Mouse (Mus musculus) forebrain, embryonic 16.5 days (tissue): ENCODE measurements around the gene Lgals9. TPM values are rescaled to one million over a fixed set of nuclear protein-coding genes. Genes with fewer than 3 reads are reported as not detected.

Experiments
- ATAC-seq: fragments of 200-750 bp; cut with Nextera tagmentation; 2 replicates; pipeline ENCODE4 v1.8.0; 2017; ENCODE audit warnings: mild to moderate bottlenecking, moderate library complexity
- H3K27ac ChIP-seq: fragments of 300-500 bp; sonication (generic); 2 replicates; pipeline ENCODE4 v1.5.1; 2014; ENCODE audit warnings: low read length, control low read depth
- H3K27me3 ChIP-seq: fragments of 300-500 bp; sonication (generic); replicated peaks from 2 replicates; pipeline ENCODE4 v1.6.1; 2014; ENCODE audit warnings: low read length; ENCODE audit not compliant: control insufficient read depth, insufficient read depth
- H3K36me3 ChIP-seq: fragments of 300-500 bp; sonication (generic); 2 replicates; pipeline ENCODE4 v1.6.1; 2014; ENCODE audit not compliant: control insufficient read depth, insufficient read depth
- H3K4me1 ChIP-seq: fragments of 300-500 bp; sonication (generic); replicated peaks from 2 replicates; pipeline ENCODE4 v1.6.1; 2014; ENCODE audit warnings: low read length; ENCODE audit not compliant: control insufficient read depth, insufficient read depth
- H3K4me2 ChIP-seq: fragments of 300-500 bp; sonication (generic); 2 replicates; pipeline ENCODE4 v1.6.1; 2014; ENCODE audit warnings: mild to moderate bottlenecking, low read length, control low read depth
- H3K4me3 ChIP-seq: fragments of 300-500 bp; sonication (generic); replicated peaks from 2 replicates; pipeline ENCODE4 v1.5.1; 2014; ENCODE audit warnings: mild to moderate bottlenecking, low read length, control low read depth
- H3K9ac ChIP-seq: fragments of 300-500 bp; sonication (generic); replicated peaks from 2 replicates; pipeline ENCODE4 v1.6.1; 2014; ENCODE audit warnings: low read depth, low read length, control low read depth
- H3K9me3 ChIP-seq: fragments of 300-500 bp; sonication (generic); 2 replicates; pipeline ENCODE4 v1.6.1; 2016; ENCODE audit warnings: low read length; ENCODE audit not compliant: control insufficient read depth
- WGBS: fragments of 180-500 bp; shearing (Covaris S2); extraction: QIAGEN DNeasy Blood & Tissue Kit; methylation state at CpG from one replicate; pipeline ENCODE4 v1.1.7; 2014; 5-methylcytosine and 5-hydroxymethylcytosine counted together
- polyA plus RNA-seq: library from polyadenylated mRNA; unstranded; fragments of >200 nt; fragmentation: Nextera tagmentation; extraction: Ambion mirVana; gene quantifications from 2 replicates; pipeline ENCODE4 v1.2.1, GENCODE M21; 2015

Gene Lgals9
- polyA plus RNA-seq, 1 experiment from 2014 or later: 6.8 TPM

- Histone ChIP-seq H3K36me3 (peaks cover 2% of the 10 kb centered on the region; the same call in 1 of the 2 replicates), H3K27ac (no peak overlapping the region), H3K4me2 (no peak overlapping the region), H3K27me3 (no peaks in the 10 kb centered on the region), H3K4me3 (no peak overlapping the region), H3K9ac (no peak overlapping the region), H3K9me3 (no peaks in the 10 kb centered on the region), H3K4me1 (no peaks in the 10 kb centered on the region)
- ATAC-seq: no peak
- WGBS: 84% methylated on average over 17 of the region's 17 CpGs
Measured at GRCm38 (mm10) chr11:79019839-79020534, 35.2 kb upstream of the Lgals9 start.

- no peak overlapping the region for H3K4me2 ChIP-seq
- no peaks in the 10 kb centered on the region for H3K27me3 ChIP-seq
- H3K4me3 ChIP-seq: no peak overlapping the region
- no peaks in the 10 kb centered on the region for H3K9me3 ChIP-seq
- no peak overlapping the region for H3K27ac ChIP-seq
- no peak overlapping the region for H3K9ac ChIP-seq
- no peaks in the 10 kb centered on the region for H3K4me1 ChIP-seq
- no peak for ATAC-seq
- WGBS: 48% methylated on average over 11 of the region's 11 CpGs
- H3K36me3 ChIP-seq: peaks cover 2% of the 10 kb centered on the region; the same call in 1 of the 2 replicates
Measured at GRCm38 (mm10) chr11:79018954-79019704, 34.4 kb upstream of the Lgals9 start.

- no peak overlapping the region for H3K9ac ChIP-seq
- no peak overlapping the region for H3K4me2 ChIP-seq
- no peaks in the 10 kb centered on the region for H3K9me3 ChIP-seq
- H3K4me1 ChIP-seq: no peaks in the 10 kb centered on the region
- WGBS: 77% methylated on average over 7 of the region's 7 CpGs
- H3K27ac ChIP-seq: no peak overlapping the region
- no peaks in the 10 kb centered on the region for H3K27me3 ChIP-seq
- peaks cover 2% of the 10 kb centered on the region; the same call in 1 of the 2 replicates for H3K36me3 ChIP-seq
- ATAC-seq: no peak
- no peak overlapping the region for H3K4me3 ChIP-seq
Measured at GRCm38 (mm10) chr11:79017161-79017606, 32.4 kb upstream of the Lgals9 start.

DNA sequence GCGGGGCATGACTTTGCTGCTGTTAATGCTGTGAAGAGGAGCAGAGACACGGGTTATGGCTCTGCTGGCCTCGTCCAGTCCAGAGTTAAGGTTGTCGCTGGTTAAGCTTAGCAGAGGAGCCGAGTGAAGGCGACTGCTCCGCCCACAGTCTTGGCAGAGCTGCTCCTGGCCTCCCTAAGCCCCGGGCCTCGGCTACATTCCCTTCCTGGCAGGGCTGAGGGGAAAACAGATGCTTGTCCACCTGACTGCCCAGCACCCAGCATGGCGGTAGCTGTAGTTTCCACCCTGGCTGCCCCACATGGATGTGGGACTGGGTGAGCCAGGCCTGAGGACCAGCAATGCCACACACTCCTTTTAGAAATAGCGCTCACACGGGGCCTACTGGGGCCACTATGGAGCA lies 31.5 kb upstream of the Lgals9 start:
- H3K27me3 ChIP-seq: no peaks in the 10 kb centered on the region
- peaks cover 2% of the 10 kb centered on the region; the same call in 1 of the 2 replicates for H3K36me3 ChIP-seq

DNA sequence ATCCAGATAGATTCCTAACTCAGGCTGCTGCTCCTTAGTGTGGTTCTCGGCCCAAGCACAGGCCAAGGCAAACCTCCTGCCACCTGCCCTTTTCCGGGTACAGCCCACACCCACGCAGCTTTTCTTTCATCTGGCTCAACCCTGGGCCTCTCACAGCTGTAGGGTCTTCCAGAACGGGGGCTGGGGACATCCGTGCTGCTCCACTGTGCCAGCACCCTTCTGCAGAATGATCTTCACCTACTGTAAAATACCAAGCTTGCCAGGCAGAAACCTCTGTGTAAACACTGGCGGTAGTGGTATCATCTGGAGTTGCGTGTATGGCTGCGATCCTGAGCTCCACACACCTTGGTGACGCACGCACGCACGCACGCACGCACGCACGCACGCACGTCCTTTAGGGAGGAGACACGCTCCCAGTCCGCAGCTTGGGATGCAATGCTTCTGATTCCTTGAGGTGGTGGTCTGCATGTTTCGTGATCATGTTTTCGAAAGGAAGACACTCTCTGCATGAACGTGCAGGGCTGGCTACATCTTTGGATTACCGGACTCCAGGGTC lies 31.0 kb upstream of the Lgals9 start:
- Histone ChIP-seq H3K4me3 (no peak overlapping the region), H3K36me3 (peaks cover 2% of the 10 kb centered on the region; the same call in 1 of the 2 replicates), H3K4me1 (no peaks in the 10 kb centered on the region), H3K4me2 (no peak overlapping the region), H3K27me3 (no peaks in the 10 kb centered on the region), H3K9ac (no peak overlapping the region), H3K27ac (no peak overlapping the region), H3K9me3 (no peaks in the 10 kb centered on the region)
- ATAC-seq: no peak
- WGBS: 91% methylated on average over 24 of the region's 24 CpGs

More for the DNA sequence above, 31.5 kb upstream of the Lgals9 start:
- Histone ChIP-seq H3K9me3 (no peaks in the 10 kb centered on the region), H3K4me3 (no peak overlapping the region), H3K4me1 (no peaks in the 10 kb centered on the region), H3K27ac (no peak overlapping the region), H3K9ac (no peak overlapping the region), H3K4me2 (no peak overlapping the region)
- ATAC-seq: no peak
- 58% methylated on average over 12 of the region's 12 CpGs for WGBS

- H3K4me3 ChIP-seq: no peak overlapping the region
- no peaks in the 10 kb centered on the region for H3K27me3 ChIP-seq
- no peaks in the 10 kb centered on the region for H3K4me1 ChIP-seq
- H3K9me3 ChIP-seq: no peaks in the 10 kb centered on the region
- 75% methylated on average over 15 of the region's 15 CpGs for WGBS
- no peaks in the 10 kb centered on the region for H3K36me3 ChIP-seq
- no peak overlapping the region for H3K27ac ChIP-seq
- no peak overlapping the region for H3K4me2 ChIP-seq
- no peak overlapping the region for H3K9ac ChIP-seq
- no peak for ATAC-seq
Measured at GRCm38 (mm10) chr11:79014602-79015325, 30.0 kb upstream of the Lgals9 start.

GRCm38 (mm10) chr11:79013806-79014205 lies 29.1 kb upstream of the Lgals9 start:
- no peak overlapping the region for H3K9ac ChIP-seq
- H3K36me3 ChIP-seq: no peaks in the 10 kb centered on the region
- H3K4me2 ChIP-seq: no peak overlapping the region
- no peak overlapping the region for H3K27ac ChIP-seq
- H3K4me3 ChIP-seq: no peak overlapping the region
- no peaks in the 10 kb centered on the region for H3K27me3 ChIP-seq
- no peak for ATAC-seq
- H3K4me1 ChIP-seq: no peaks in the 10 kb centered on the region
- WGBS: 65% methylated on average over 9 of the region's 9 CpGs
- no peaks in the 10 kb centered on the region for H3K9me3 ChIP-seq

GRCm38 (mm10) chr11:79013056-79013455 lies 28.3 kb upstream of the Lgals9 start:
- ATAC-seq: no peak
- Histone ChIP-seq H3K4me2 (no peak overlapping the region), H3K4me3 (no peak overlapping the region), H3K36me3 (no peaks in the 10 kb centered on the region), H3K9ac (no peak overlapping the region), H3K27me3 (no peaks in the 10 kb centered on the region), H3K27ac (no peak overlapping the region), H3K9me3 (no peaks in the 10 kb centered on the region), H3K4me1 (no peaks in the 10 kb centered on the region)

DNA sequence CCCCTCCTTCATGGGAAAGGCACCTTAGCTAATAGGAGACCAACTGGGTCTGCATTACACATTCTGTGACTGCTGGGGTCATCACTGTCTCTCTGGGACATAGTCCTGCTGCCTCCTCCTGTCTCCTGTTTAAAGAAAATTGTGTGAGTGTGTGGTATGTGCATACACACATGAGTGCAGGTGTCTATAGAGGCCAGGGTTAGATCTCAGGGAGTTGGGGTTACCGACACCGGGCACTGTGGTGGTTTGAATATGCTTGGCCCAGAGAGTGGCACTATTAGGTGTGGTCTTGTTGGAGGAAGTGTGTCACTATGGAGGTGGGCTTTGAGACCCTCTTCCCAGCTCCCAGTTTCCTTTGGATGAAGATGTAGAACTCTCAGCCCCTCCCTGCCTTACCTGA lies 27.8 kb upstream of the Lgals9 start:
- Histone ChIP-seq H3K4me1 (no peaks in the 10 kb centered on the region), H3K9ac (no peak overlapping the region), H3K9me3 (no peaks in the 10 kb centered on the region), H3K27me3 (no peaks in the 10 kb centered on the region), H3K36me3 (no peaks in the 10 kb centered on the region), H3K4me3 (no peak overlapping the region), H3K4me2 (no peak overlapping the region), H3K27ac (no peak overlapping the region)
- ATAC-seq: no peak
- 98% methylated on average over 2 of the region's 2 CpGs for WGBS
